Mouse (Mus musculus) layer of hippocampus, adult 9-10 months (tissue): ENCODE data around the gene Canx.

Experiments used
- DNase-seq: peaks from one replicate; pipeline ENCODE4 v3.0.0; 2022; ENCODE audit warnings: low spot score

The Canx gene

GRCm38 (mm10) chr11:50275568-50276151 lies 49.8 kb downstream of the Canx start:
- DNase-seq: no peak

- no peak for DNase-seq
Measured at GRCm38 (mm10) chr11:50275077-50275476, 50.4 kb downstream of the Canx start.

- DNase-seq: no peak
Measured at GRCm38 (mm10) chr11:50272819-50273218, 52.7 kb downstream of the Canx start.

GRCm38 (mm10) chr11:50269885-50270284 lies 55.6 kb downstream of the Canx start:
- no peak for DNase-seq

GRCm38 (mm10) chr11:50269163-50269562 lies 56.3 kb downstream of the Canx start:
- no peak for DNase-seq

- DNase-seq: no peak
Measured at GRCm38 (mm10) chr11:50266997-50267396, 58.5 kb downstream of the Canx start.

GRCm38 (mm10) chr11:50265931-50266330 lies 59.5 kb downstream of the Canx start:
- DNase-seq: no peak

- DNase-seq: no peak
Measured at GRCm38 (mm10) chr11:50263198-50263597, 62.3 kb downstream of the Canx start.

- DNase-seq: no peak
Measured at GRCm38 (mm10) chr11:50262020-50262419, 63.5 kb downstream of the Canx start.

GRCm38 (mm10) chr11:50258310-50258709 lies 67.2 kb downstream of the Canx start:
- DNase-seq: no peak

GRCm38 (mm10) chr11:50256615-50257014 lies 68.9 kb downstream of the Canx start:
- no peak for DNase-seq

GRCm38 (mm10) chr11:50254010-50254580 lies 71.4 kb downstream of the Canx start:
- DNase-seq: peak; percentile 65

GRCm38 (mm10) chr11:50253393-50253792 lies 72.1 kb downstream of the Canx start:
- no peak for DNase-seq

- DNase-seq: no peak
Measured at GRCm38 (mm10) chr11:50252684-50253265, 72.7 kb downstream of the Canx start.

- DNase-seq: no peak
Measured at GRCm38 (mm10) chr11:50252166-50252565, 73.3 kb downstream of the Canx start.

- DNase-seq: no peak
Measured at GRCm38 (mm10) chr11:50248473-50249171, 76.9 kb downstream of the Canx start.

- DNase-seq: no peak
Measured at GRCm38 (mm10) chr11:50245269-50245668, 80.2 kb downstream of the Canx start.
